Mouse (Mus musculus) cerebellum, adult 9-10 months (tissue): ENCODE results near the gene Trio.

Experiments used
- DNase-seq: peaks from one replicate; pipeline ENCODE4 v3.0.0; 2022

The Trio gene

DNA sequence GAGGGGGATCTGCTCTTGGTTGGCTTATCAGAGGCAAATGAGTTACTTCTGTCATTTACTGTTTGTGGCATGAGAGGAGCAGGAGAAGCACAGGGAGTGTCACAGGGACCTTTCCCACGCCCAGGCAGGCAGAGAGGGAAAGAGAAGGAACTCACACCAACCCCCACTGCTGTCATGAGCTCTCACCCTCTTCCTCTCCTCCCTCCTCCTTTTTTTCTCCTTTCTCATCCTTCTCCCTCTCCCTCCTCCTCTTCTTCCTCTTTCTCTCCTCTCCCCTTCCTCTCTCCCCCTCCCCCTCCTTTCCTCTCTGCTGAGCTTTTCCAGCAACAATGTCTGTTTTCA lies 322.7 kb downstream of the Trio start:
- DNase-seq = no peak

DNA sequence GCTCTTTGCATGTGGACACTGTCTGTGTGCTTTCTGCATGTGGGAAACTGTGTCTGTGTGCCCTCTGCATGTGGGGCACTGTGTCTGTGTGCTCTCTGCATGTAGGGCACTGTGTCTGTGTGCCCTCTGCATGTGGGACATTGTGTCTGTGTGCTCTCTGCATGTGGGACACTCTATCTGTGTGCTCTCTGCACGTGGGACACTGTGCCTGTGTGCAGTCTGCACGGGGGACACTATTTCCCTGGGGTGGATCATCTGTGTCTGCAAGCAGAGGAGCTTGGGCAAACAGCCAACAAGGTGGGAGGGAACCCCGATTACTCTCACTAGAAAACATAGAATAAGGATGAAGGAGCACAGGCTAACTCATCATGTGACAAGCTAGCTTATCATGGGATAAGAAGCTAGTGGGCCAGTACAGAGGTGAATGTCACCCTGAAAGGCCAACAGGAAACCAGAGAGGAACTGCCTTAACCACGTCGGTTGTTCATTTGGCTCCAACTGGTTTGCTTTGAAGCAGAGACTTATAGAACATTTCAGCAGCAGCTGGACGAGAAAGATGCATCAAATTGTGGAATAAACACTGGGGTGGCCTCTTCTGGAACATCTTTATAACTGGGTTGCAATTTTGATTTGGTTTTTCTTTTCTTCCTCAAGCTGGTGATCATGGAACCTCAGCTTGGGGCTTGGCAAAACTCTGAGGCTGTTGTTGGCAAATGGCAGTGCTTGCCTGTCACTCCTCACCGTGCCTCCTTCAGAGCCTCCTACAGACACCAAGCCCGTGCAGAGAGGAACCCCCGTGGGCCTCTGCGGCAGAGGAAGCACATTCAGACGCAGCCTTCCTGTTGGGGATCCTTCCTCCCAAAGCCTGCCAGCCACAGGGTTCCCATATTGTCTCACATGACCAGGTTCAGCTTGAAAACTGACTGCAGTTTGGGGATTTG lies 323.3 kb downstream of the Trio start:
- no peak for DNase-seq

DNA sequence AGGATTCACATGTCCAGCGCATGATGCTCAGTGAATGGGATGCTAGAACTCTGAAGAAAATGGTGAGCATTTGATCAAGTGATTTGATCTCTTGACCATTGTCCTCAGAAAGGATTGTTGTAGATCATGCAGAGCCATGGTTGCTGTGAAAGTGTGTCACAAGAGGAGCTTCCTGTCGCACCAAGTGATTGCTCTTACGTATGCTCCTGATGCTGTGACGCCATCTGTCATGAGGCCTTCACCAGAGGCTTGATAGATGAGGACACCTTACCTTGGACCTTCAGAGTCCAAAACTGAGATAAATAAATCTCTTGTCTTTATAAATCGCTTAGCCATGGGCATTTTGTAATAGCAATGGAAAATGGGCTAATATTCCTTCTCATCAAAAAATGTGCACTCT lies 328.0 kb downstream of the Trio start:
- DNase-seq = no peak

DNA sequence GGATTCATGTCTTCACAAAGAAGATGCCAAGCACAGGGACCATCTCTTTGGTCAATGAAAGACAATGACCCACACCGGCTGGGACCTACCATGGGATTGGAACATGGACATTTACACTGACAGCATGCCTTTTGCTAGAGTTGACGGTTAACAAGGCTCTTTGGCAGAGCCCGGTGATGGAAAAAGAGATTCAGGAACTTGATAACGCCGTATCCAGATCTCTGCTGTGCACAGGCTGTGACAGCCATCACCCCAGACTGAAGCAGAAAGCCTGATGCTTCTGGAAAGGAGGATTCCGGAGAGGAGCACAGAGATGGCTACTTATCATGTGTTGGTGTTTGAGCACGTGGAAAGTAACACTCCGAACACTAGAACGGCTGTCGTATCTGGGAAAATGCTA lies 332.4 kb downstream of the Trio start:
- no peak for DNase-seq

DNA sequence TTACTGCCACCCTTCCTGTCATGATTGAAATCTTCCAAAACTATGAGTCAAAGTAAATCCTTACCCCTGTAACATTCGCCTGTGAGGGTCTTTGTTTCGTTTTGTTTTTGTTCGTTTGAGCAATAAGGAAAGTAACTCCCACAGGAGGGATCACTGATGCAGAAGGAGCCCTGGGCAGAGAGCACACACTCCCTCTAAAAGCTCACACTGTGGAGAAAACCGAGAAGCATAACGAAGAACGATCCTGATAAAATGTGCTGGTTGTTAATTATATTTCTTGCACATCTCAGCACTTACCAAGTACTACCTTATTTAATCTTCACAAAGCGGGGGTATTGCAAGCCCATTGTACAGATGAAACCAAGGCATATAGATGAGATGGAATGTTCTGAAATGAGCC lies 333.5 kb downstream of the Trio start:
- no peak for DNase-seq

DNA sequence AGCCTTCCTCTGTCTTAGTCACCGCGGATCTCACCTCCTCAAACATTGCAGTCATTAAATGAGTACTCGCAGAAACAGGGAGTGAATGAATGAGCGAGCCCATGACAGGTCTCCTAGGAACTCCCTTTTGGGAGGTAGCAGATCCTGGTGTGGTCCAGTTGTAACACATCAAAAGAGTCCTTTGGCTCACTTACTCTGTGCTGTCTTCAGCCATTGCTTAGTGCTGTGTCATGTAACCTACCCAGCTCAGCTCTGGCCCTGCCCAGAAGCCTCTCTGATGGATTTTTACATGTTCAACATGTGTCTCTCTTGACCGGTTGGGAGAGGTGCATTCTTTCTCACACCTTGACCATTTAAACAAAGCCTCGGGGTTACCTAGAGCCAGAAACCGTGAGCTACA lies 334.4 kb downstream of the Trio start:
- DNase-seq = no peak

DNA sequence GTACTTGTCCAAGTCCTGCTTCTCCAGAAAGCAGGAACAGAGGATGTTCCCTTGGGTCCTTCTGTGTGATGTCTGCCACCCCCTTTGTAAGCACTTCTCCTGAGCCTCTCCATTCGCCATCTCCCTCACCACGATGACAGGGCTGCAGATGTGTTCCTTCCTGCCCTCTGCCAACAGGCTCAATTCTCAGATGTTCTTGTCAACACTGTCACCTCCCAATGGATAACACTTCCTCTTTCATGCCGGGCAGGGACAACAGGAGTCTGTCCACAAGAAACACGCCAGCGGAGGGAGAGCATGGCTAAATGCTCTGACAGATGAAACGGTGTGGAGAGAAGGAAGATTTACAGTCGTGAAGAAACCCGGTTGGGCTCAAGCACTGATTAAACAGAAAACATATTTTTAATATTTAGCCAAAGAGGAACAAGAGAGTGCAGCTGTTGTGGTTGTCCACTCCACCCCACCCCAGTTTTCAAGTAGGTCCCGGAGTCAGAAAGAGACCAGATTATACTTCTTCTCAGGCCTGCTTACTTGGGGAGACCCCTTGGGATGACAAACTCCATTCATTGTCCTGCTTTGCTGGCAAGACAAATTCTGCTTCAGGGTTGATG lies 337.5 kb downstream of the Trio start:
- no peak for DNase-seq

DNA sequence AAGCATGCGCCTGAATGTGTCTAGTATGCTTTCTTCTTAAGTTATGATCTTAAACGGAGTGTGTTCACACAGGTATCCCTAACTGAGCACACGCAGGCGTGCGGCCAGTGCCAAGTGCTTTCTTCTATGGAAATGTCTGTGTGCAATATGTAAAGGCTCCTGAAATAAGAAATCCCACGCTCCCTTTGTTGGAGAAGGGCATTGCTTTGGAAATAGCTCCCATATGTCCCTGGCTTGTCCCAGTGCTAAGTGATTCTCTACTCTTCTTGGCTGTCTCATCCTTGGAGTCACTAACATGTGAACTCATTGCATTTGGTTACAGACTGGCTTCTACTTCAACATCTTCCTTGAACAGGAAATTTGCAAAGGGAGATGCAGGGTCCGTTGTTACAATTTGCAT lies 340.8 kb downstream of the Trio start:
- DNase-seq = no peak

DNA sequence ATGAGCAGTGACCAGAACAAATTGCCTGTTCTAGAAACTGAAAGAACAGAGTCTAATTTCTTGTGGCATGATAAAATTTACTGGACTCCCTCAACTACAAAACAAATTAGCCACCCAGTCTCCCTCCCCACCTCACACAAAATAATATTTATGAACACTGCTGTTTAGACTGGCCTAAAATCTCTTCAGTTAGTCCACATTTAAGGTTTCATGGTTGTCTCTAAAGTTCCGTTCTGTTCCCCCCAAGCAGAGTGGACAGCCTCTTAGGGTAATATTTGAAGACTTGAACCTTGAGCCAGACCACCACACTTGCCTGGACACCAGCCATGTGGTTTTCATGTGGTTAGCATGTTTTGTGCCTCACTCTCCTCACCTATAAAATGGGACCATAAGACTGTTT lies 342.4 kb downstream of the Trio start:
- DNase-seq = no peak

DNA sequence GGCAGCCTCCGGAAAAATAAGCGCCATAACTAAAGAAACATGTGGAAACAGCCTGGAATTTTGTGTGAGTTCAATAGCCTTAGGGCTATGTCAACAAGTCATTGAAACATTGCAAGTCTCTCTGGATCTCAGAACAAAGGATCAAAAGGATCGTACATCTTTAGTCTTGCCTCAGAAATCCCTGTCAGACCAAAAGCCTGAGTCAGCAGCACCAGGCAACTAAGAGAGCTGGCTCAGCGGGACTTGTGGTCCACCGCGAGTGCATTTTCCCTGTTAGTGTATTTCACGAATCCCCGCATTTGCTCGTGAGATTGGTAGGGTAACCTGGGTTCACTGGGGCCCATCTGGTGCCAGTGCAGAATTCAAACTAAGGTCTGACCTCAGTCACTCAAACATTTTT lies 343.0 kb downstream of the Trio start:
- DNase-seq = no peak

DNA sequence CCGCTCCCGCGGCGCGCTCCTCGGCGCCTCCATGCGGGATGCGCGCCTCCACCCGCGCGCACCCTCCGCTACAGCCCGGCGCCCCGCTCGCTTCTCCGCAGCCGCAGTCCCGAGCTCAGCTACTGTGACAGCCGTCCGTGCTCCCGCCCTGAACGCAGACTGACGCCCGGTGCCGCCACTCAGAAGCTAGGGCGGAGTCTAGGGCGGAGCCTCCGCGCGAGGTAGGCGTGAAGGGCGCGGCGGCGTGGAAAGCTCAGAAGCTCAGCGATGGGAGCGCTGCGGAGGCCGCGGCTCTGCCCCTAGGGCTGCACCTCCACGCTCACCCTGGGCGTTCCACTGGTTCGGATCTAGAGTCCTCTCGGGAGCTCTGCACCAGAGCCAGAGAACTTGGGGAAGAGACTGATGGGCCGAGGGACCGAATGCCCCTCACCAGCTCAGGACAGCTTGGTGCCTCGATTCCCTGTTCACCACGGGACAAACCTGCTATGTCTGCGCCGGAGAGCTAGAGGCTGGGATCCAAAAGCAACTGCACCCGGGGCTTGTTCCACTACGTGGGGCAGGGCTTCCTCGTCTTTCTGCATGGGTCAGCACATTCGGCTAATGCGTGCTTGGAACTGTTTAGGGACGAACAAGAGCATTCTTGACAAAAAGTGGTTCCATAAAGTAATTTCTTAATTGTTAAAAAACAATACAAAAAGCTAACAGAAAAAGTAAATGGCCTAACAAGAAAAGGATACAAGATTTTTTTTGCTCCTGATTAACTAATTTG lies 344.0 kb downstream of the Trio start, which contains the start of gene Otulinl:
TSS of gene Otulinl (minus strand) at position 161 of the 769 bp plus-strand sequence.
- DNase-seq = peak; percentile 97

DNA sequence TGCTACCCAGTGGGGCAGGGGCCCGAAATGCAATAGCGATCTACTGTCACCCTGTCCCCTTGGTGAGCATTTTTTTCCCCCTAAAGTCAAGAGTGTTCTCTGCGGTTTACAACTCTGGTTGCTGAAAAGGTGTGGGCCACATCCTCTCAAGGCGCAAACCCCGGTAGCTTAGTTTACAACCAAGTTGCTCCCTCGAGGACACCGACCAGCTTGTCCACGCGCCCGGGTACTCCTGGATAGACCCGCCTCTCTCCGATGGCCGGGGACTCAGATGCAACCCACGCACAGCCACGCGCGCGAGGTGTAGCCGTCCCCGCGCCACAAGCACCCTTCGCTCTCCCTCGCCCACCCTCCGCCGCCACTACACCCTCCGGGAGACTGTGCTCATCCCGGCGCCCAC lies 344.7 kb downstream of the Trio start:
- DNase-seq = no peak
